Mouse (Mus musculus) ES-E14 (cell line): ENCODE data around the gene Xkr8. TPM values are rescaled to one million over a fixed set of nuclear protein-coding genes. Genes with fewer than 3 reads are reported as not detected.
A peak's percentile ranks its signal among the peaks of the same experiment; 100 is the strongest.
"Not testable (repeated sequence)": the region's sequence is repeated elsewhere in the genome, so short reads cannot be mapped to it uniquely, and the experiment has no call there.

Experiments used
- DNase-seq: peaks from one replicate; pipeline ENCODE4 v3.0.0-alpha.2; 2013; ENCODE audit warnings: low read depth, low spot score
- H3K27ac ChIP-seq: 2 replicates; pipeline ENCODE4 v1.5.1; 2012; ENCODE audit warnings: low read depth, mild to moderate bottlenecking, low read length, moderate library complexity, mixed read lengths; ENCODE audit not compliant: poor library complexity, insufficient read depth, severe bottlenecking
- H3K36me3 ChIP-seq: 2 replicates; pipeline ENCODE4 v1.6.1; 2012; ENCODE audit warnings: mild to moderate bottlenecking, low read length, moderate library complexity, mixed read lengths; ENCODE audit not compliant: control insufficient read depth, poor library complexity, insufficient read depth, severe bottlenecking
- H3K4me1 ChIP-seq, 2 experiments: fragments of 150-350 bp in 1 of 2; sonication (generic) in 1 of 2; 2 replicates each; pipeline ENCODE4 v1.6.1; 2012; ENCODE audit warnings: low read length in 2 of 2, mild to moderate bottlenecking in 1 of 2, mixed read lengths in 1 of 2; ENCODE audit not compliant: control insufficient read depth in 2 of 2, insufficient read depth in 2 of 2, poor library complexity in 1 of 2
- H3K4me3 ChIP-seq, 2 experiments: fragments of 150-350 bp in 1 of 2; sonication (generic) in 1 of 2; 2 replicates each; pipeline ENCODE4 v1.5.1; 2012; ENCODE audit warnings: low read length in 2 of 2, low read depth in 1 of 2, mild to moderate bottlenecking in 1 of 2, mixed read lengths in 1 of 2; ENCODE audit not compliant: insufficient read depth in 1 of 2, poor library complexity in 1 of 2, severe bottlenecking in 1 of 2
- H3K9ac ChIP-seq: 2 replicates; pipeline ENCODE4 v1.6.1; 2012; ENCODE audit warnings: low read depth, mild to moderate bottlenecking, low read length, mixed read lengths; ENCODE audit not compliant: poor library complexity, insufficient read depth, severe bottlenecking
- H3K9me3 ChIP-seq: fragments of 150-350 bp; sonication (generic); 2 replicates; pipeline ENCODE4 v1.6.1; 2012; ENCODE audit warnings: low read depth, mild to moderate bottlenecking, low read length; ENCODE audit not compliant: control insufficient read depth, insufficient read depth
- CHD2 ChIP-seq: IDR thresholded peaks from 2 replicates; pipeline ENCODE4 v1.6.1; 2014; ENCODE audit warnings: mild to moderate bottlenecking, low read depth, low read length, inconsistent platforms
- HCFC1 ChIP-seq: IDR thresholded peaks from 2 replicates; pipeline ENCODE4 v1.6.1; 2012; ENCODE audit warnings: low read length, inconsistent platforms, borderline replicate concordance; ENCODE audit not compliant: insufficient read depth
- MAFK ChIP-seq: IDR thresholded peaks from 2 replicates; pipeline ENCODE4 v1.6.1; 2014; ENCODE audit warnings: mild to moderate bottlenecking, low read depth, low read length, inconsistent platforms; ENCODE audit not compliant: insufficient read depth
- ZC3H11A ChIP-seq: IDR thresholded peaks from 2 replicates; pipeline ENCODE4 v1.6.1; 2012; ENCODE audit warnings: low read depth, mild to moderate bottlenecking, inconsistent platforms, low read length, borderline replicate concordance
- ZNF384 ChIP-seq: IDR thresholded peaks from 2 replicates; pipeline ENCODE4 v1.6.1; 2012; ENCODE audit warnings: low read depth, low read length, inconsistent platforms
- in situ Hi-C, 2 experiments: fragments of 600-800 bp; cut with MboI; formaldehyde crosslinking; loops; one replicate each; pipeline ENCODE4 v1.15.1; 2025; ENCODE audit warnings: low sequenced_read_pairs in 2 of 2, inconsistent platforms in 1 of 2; ENCODE audit not compliant: unreplicated experiment in 2 of 2
- total RNA-seq: library from RNA; depleted of rRNA; stranded (reverse); fragments of 300-350 nt; gene quantifications from 2 replicates; pipeline ENCODE4 v1.2.3, GENCODE M21; 2012

Xkr8 gene
- total RNA-seq, 1 experiment = 9.6 TPM

DNA sequence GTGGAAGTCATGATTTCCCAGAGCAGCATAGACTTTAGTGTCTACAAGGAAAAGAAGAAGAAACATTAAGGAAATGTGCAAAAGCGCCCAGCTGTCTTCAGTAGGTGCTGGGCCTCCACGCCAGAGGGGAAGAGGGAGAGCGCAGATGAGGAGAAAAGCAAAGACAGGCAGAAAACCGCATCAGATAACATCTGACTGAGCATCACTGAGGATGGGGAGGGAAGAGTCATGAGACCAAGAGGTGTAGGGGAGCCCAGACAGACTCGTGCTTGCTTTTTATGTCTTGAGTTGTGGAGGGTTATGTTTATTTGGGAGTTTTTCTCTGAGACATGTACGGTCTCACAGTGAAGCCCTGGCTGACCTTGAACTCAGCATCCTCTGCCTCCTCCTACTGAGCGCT lies 9.1 kb upstream of the Xkr8 start:
- peaks cover 10% of the 10 kb centered on the region for H3K36me3 ChIP-seq
- H3K9me3 ChIP-seq = no peaks in the 10 kb centered on the region
- in situ Hi-C loops = no loop called here
- H3K4me3 ChIP-seq = no peak overlapping the region
- H3K4me1 ChIP-seq = peaks cover 0 to 7% of the 10 kb centered on the region in 2 experiments; a peak in 2 of 4 replicates
- TF ChIP-seq HCFC1 (no peak), CHD2 (no peak), ZNF384 (no peak), ZC3H11A (no peak), MAFK (no peak)
- H3K27ac ChIP-seq = no peak overlapping the region
- no peak for DNase-seq
- H3K9ac ChIP-seq = no peak overlapping the region

DNA sequence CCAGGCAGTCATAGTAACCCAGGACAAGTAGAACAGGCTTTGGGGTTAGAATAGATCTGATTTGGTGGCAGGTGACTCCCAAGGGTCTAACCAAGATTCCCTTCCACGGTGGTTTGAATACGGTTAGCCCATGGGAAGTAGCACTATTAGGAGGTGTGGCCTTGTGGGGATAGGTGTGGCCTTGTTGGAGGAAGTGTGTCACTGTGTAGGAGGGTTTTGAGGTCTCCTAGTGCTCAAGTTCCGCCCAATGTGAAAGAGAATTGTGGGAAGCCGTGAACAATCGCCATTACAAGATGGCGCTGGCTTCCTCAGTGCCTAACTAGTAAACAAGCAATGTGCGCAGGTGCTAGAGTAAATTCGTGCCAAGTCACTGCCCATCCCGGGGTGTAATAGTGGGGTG lies 4.8 kb upstream of the Xkr8 start:
- H3K36me3 ChIP-seq, H3K27ac ChIP-seq, in situ Hi-C loops, DNase-seq, H3K9me3 ChIP-seq, H3K4me3 ChIP-seq, H3K9ac ChIP-seq: not testable (repeated sequence)
- H3K4me1 ChIP-seq = peaks cover 6 to 12% of the 10 kb centered on the region in 2 experiments; a peak in 3 of 4 replicates

DNA sequence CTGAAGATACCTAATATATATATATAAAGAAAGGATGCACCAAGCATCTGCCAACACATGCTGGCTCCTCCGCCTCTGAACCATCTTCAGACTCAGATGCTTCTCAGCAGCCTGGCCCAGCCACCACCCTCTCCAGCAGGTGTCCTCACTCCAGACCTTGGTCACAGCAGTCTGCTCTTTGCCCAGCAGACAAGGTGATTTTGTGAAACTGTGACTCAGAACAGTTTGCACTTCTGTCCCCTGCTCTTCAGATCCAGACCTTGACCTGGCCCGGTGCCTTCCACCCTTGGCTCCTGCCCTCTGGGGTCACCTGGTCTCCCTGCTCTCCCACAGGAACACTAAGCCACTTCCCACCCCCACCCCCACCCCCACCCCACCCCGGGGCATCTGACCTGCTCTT lies 3.5 kb upstream of the Xkr8 start:
- Histone ChIP-seq H3K4me1 (peaks cover 6 to 16% of the 10 kb centered on the region in 2 experiments; a peak in 3 of 4 replicates), H3K27ac (peak overlapping the region; percentile 77; the same call in 1 of the 2 replicates), H3K9me3 (no peaks in the 10 kb centered on the region), H3K36me3 (peaks cover 8% of the 10 kb centered on the region), H3K4me3 (no peak overlapping the region), H3K9ac (peak overlapping the region; percentile 79; the same call in 1 of the 2 replicates)
- DNase-seq = no peak
- TF ChIP-seq MAFK (no peak), ZC3H11A (0 out of 2 replicates have a peak, but pooled peaks have one; percentile 5)
- in situ Hi-C loops = no loop called here

DNA sequence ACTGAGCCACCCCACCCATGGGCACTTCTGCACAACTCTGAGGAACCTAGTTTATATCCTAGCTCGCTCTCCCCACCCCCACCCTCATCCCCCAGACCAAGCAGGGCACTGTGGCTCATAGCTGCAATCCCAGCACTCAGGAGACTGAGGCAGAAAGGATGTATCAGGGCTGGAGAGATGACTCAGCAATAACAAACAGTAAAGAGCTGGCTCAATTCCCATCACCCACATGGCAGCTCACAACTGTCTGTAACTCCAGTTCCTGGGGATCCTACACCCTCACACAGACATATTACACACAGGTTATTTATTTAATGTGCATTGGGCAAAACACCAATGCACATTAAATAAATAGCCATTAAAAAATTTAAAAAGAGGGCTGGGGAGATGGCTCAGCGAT lies 3.0 kb upstream of the Xkr8 start:
- no peak for DNase-seq
- H3K4me1 ChIP-seq = peaks cover 6 to 17% of the 10 kb centered on the region in 2 experiments; a peak in 3 of 4 replicates
- H3K4me3 ChIP-seq = peak overlapping the region; percentile 14 to 51; a peak in 3 of 4 replicates
- peak overlapping the region; percentile 79; the same call in 1 of the 2 replicates for H3K9ac ChIP-seq
- H3K9me3 ChIP-seq = no peaks in the 10 kb centered on the region
- in situ Hi-C loops = no loop called here
- H3K36me3 ChIP-seq = peaks cover 8% of the 10 kb centered on the region
- H3K27ac ChIP-seq = peak overlapping the region; percentile 77
- no peak for TF ChIP-seq ZNF384
- no peak for TF ChIP-seq CHD2
- no peak for TF ChIP-seq ZC3H11A
- TF ChIP-seq HCFC1 = no peak
- TF ChIP-seq MAFK = peak; percentile 78

- Histone ChIP-seq H3K4me1 (peaks cover 6 to 17% of the 10 kb centered on the region in 2 experiments; a peak in 3 of 4 replicates), H3K27ac (peak overlapping the region; percentile 77; the same call in 1 of the 2 replicates), H3K36me3 (peaks cover 8% of the 10 kb centered on the region), H3K9me3 (no peaks in the 10 kb centered on the region), H3K4me3 (peak overlapping the region; percentile 14 to 70), H3K9ac (peak overlapping the region; percentile 83; the same call in 1 of the 2 replicates)
- in situ Hi-C loops = no loop called here
- no peak for DNase-seq
- TF ChIP-seq ZC3H11A (no peak), CHD2 (no peak), HCFC1 (no peak), MAFK (no peak), ZNF384 (no peak)
Observed at GRCm38 (mm10) chr4:132734766-132735165, 2.4 kb upstream of the Xkr8 start.
